In the genomic region with DNA sequence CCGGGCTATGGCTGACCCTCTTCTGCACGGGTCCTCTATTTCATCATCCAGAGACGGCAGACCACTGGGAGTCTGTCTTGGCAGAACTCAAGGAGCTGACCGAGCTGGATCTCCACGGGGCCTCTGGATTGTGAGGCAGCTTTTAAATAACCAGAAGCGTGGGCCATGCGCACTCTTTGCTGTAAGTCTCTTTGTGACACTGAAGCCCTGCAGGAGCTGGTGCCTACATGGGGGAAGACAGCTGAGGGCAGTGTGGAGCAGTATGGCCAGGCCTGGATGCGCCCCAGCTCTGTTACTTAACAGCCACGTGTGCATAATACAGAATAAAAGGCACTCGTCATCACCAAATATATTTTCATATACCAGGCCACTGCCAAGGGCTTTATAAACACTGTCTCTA, we compare ENCODE assay signal across 13 mouse cellular contexts.
DNase-seq lines count a peak whose midpoint lies in the region; ATAC-seq and TF ChIP-seq lines count a peak whose summit lies in the region.
"Had no signal": no experiment of that assay in that cellular context is flagged by ENCODE, and none has a peak within 500 bp of the region (broad histone marks: within the 10 kb centered on the region; RNA-seq: fewer than 3 reads in every experiment).

No protein-coding gene starts in this region.

- H3K36me3 ChIP-seq in heart, embryonic 11.5 days (ENCODE audit: control insufficient read depth, insufficient read depth, low read length): no peaks in the 10 kb centered on the region
- no peaks in the 10 kb centered on the region for H3K36me3 ChIP-seq in lung, embryonic 14.5 days (ENCODE audit: insufficient read depth)
- no peaks in the 10 kb centered on the region for H3K36me3 ChIP-seq in forebrain, embryonic 11.5 days (ENCODE audit: control insufficient read depth, insufficient read depth, low read length)
- H3K36me3 ChIP-seq: embryonic facial prominence, embryonic 15.5 days; heart, embryonic 13.5 days; limb, embryonic 12.5 days had no signal

- no peaks in the 10 kb centered on the region for H3K9me3 ChIP-seq in heart, embryonic 11.5 days (replicated peaks; ENCODE audit: control insufficient read depth, low read length)
- H3K9me3 ChIP-seq in lung, embryonic 14.5 days (ENCODE audit: low read depth, low read length): no peaks in the 10 kb centered on the region
- no peaks in the 10 kb centered on the region for H3K9me3 ChIP-seq in forebrain, embryonic 11.5 days (ENCODE audit: control insufficient read depth, low read length)
- H3K9me3 ChIP-seq: embryonic facial prominence, embryonic 15.5 days; heart, embryonic 13.5 days; kidney, embryonic 15.5 days; limb, embryonic 12.5 days had no signal

- H3K9ac ChIP-seq in heart, embryonic 11.5 days (ENCODE audit: low read depth, low read length): no peak overlapping the region
- no peak overlapping the region for H3K9ac ChIP-seq in lung, embryonic 14.5 days
- H3K9ac ChIP-seq in forebrain, embryonic 11.5 days (ENCODE audit: low read length): no peak overlapping the region
- H3K9ac ChIP-seq: embryonic facial prominence, embryonic 15.5 days; kidney, embryonic 15.5 days; limb, embryonic 12.5 days had no signal

- no peak for TF ChIP-seq POLR2A in brain, embryonic 14.5 days (IDR thresholded peaks at IDR 0.05; ENCODE audit: borderline replicate concordance, extremely low read depth, insufficient read depth, insufficient read length, poor library complexity, severe bottlenecking)

- TF ChIP-seq CTCF in brain, embryonic 14.5 days (IDR thresholded peaks at IDR 0.05; ENCODE audit: borderline replicate concordance, extremely low read depth, insufficient read depth, insufficient read length): 0 out of 2 replicates have a peak, but pooled peaks have one; percentile 9
- peak; percentile 36; the same call in 1 of the 2 replicates for TF ChIP-seq CTCF in lung, embryonic 14.5 days (IDR thresholded peaks at IDR 0.05; ENCODE audit: low read depth)

- no peak for ATAC-seq in heart, embryonic 11.5 days (replicated peaks; ENCODE audit: insufficient number of reproducible peaks, low FRiP score, low TSS enrichment)
- ATAC-seq in lung, embryonic 14.5 days (ENCODE audit: insufficient read depth): no peak
- ATAC-seq in forebrain, embryonic 11.5 days (replicated peaks; ENCODE audit: low FRiP score): no peak
- no peak for ATAC-seq in megakaryocyte-erythroid progenitor cell, adult 5-6 weeks (replicated peaks; ENCODE audit: low FRiP score, low TSS enrichment, poor library complexity, severe bottlenecking)

- H3K4me1 ChIP-seq in heart, embryonic 11.5 days (ENCODE audit: control insufficient read depth, insufficient read depth, low read length): peaks cover 17% of the 10 kb centered on the region
- H3K4me1 ChIP-seq in lung, embryonic 14.5 days (ENCODE audit: insufficient read depth): peaks cover 2% of the 10 kb centered on the region; the same call in 1 of the 2 replicates
- no peaks in the 10 kb centered on the region for H3K4me1 ChIP-seq in forebrain, embryonic 11.5 days (replicated peaks; ENCODE audit: control insufficient read depth, insufficient read depth, low read length)

- WGBS in heart, embryonic 11.5 days (ENCODE audit: insufficient replicate concordance): 83% methylated on average over 10 of the region's 10 CpGs
- 61% methylated on average over 10 of the region's 10 CpGs for WGBS in lung, embryonic 14.5 days
- 88% methylated on average over 10 of the region's 10 CpGs for WGBS in forebrain, embryonic 11.5 days

- H3K27ac ChIP-seq in heart, embryonic 11.5 days (ENCODE audit: low read depth, low read length): no peak overlapping the region
- no peak overlapping the region for H3K27ac ChIP-seq in lung, embryonic 14.5 days (ENCODE audit: low read depth)
- no peak overlapping the region for H3K27ac ChIP-seq in forebrain, embryonic 11.5 days (ENCODE audit: low read depth, low read length)
- H3K27ac ChIP-seq: embryonic facial prominence, embryonic 15.5 days; kidney, embryonic 15.5 days; limb, embryonic 12.5 days had no signal

- DNase-seq in heart, adult 18-20 months: peak; percentile 67 to 71
- DNase-seq in brain, embryonic 14.5 days (ENCODE audit: low read depth): no peak
- DNase-seq in gastrocnemius, adult 8-10 months (ENCODE audit: low spot score in 2 of 2): peak; percentile 7 to 45
- DNase-seq in lung, embryonic 14.5 days: peak; percentile 44
- DNase-seq in forebrain, embryonic 11.5 days (ENCODE audit: low spot score): no peak
- DNase-seq in kidney, postnatal 14 days: no peak
- DNase-seq: B cell, adult 2 months had no signal

- no peak overlapping the region for H3K4me3 ChIP-seq in heart, embryonic 11.5 days (ENCODE audit: low read depth, low read length)
- no peak overlapping the region for H3K4me3 ChIP-seq in lung, embryonic 14.5 days (ENCODE audit: low read depth, low read length)
- H3K4me3 ChIP-seq in forebrain, embryonic 11.5 days (ENCODE audit: low read depth, low read length): no peak overlapping the region
- H3K4me3 ChIP-seq: embryonic facial prominence, embryonic 15.5 days; heart, embryonic 13.5 days; kidney, embryonic 15.5 days; limb, embryonic 12.5 days had no signal

- no peak overlapping the region for H3K4me2 ChIP-seq in heart, embryonic 11.5 days
- no peak overlapping the region for H3K4me2 ChIP-seq in lung, embryonic 14.5 days
- no peak overlapping the region for H3K4me2 ChIP-seq in forebrain, embryonic 11.5 days (ENCODE audit: low read depth, low read length, severe bottlenecking)
- H3K4me2 ChIP-seq: embryonic facial prominence, embryonic 15.5 days; kidney, embryonic 15.5 days; limb, embryonic 12.5 days had no signal

- H3K27me3 ChIP-seq in heart, embryonic 11.5 days (ENCODE audit: control insufficient read depth, insufficient read depth, low read length): no peaks in the 10 kb centered on the region
- no peaks in the 10 kb centered on the region for H3K27me3 ChIP-seq in lung, embryonic 14.5 days (ENCODE audit: insufficient read depth, low read length)
- no peaks in the 10 kb centered on the region for H3K27me3 ChIP-seq in forebrain, embryonic 11.5 days (ENCODE audit: control insufficient read depth, insufficient read depth, low read length)
- H3K27me3 ChIP-seq: embryonic facial prominence, embryonic 15.5 days; heart, embryonic 13.5 days; kidney, embryonic 15.5 days; limb, embryonic 12.5 days had no signal

Comparison
In these comparisons a context has a peak if more than half of its experiments do, and no peak if none do; other contexts are left out.
1. DNase-seq: peak in heart, adult 18-20 months (2 of 2), gastrocnemius, adult 8-10 months (2 of 2) and lung, embryonic 14.5 days (single experiment); none in brain, embryonic 14.5 days (single experiment), forebrain, embryonic 11.5 days (single experiment) and kidney, postnatal 14 days (single experiment).